Mouse (Mus musculus): ENCODE results near the gene Nccrp1. TPM values are rescaled to one million over a fixed set of nuclear protein-coding genes. Genes with fewer than 3 reads are reported as not detected.

Gene Nccrp1
- polyA plus RNA-seq, 1 experiment: not detected

- peaks cover 6% of the 10 kb centered on the region for H3K27me3 ChIP-seq (ENCODE audit: control insufficient read depth, insufficient read depth, insufficient read length)
- H3ac ChIP-seq (ENCODE audit: control insufficient read depth, insufficient read length, low read depth): no peak overlapping the region
- no peaks in the 10 kb centered on the region for H3K79me2 ChIP-seq (ENCODE audit: control insufficient read depth, insufficient read depth)
- H3K79me3 ChIP-seq (ENCODE audit: low read depth): no peaks in the 10 kb centered on the region
- TF ChIP-seq USF1 (IDR thresholded peaks at IDR 0.05; ENCODE audit: low read depth): no peak
- H3K36me3 ChIP-seq (ENCODE audit: control insufficient read depth, insufficient read depth): no peaks in the 10 kb centered on the region
- no peak overlapping the region for H3K4me3 ChIP-seq (ENCODE audit: insufficient read depth, poor library complexity, severe bottlenecking)
Observed at GRCm38 (mm10) chr7:28505585-28505984, 41.5 kb downstream of the Nccrp1 start.

GRCm38 (mm10) chr7:28495426-28495825 is 51.6 kb downstream of the Nccrp1 start:
- H3K27me3 ChIP-seq (ENCODE audit: control insufficient read depth, insufficient read depth, insufficient read length): peaks cover 20% of the 10 kb centered on the region
- H3K36me3 ChIP-seq (ENCODE audit: control insufficient read depth, insufficient read depth): no peaks in the 10 kb centered on the region
- H3K79me3 ChIP-seq (ENCODE audit: low read depth): no peaks in the 10 kb centered on the region
- H3K79me2 ChIP-seq (ENCODE audit: control insufficient read depth, insufficient read depth): no peaks in the 10 kb centered on the region
- TF ChIP-seq CTCF (IDR thresholded peaks at IDR 0.05; ENCODE audit: control insufficient read depth, insufficient read depth, insufficient read length) (no peak), MYOD1 (IDR thresholded peaks at IDR 0.05; ENCODE audit: control insufficient read depth, insufficient read length, low read depth) (no peak), MAX (IDR thresholded peaks at IDR 0.05) (no peak), FOSL1 (IDR thresholded peaks at IDR 0.05; ENCODE audit: insufficient read depth, low read length, poor library complexity, severe bottlenecking) (no peak), MYOG (IDR thresholded peaks at IDR 0.05; ENCODE audit: control insufficient read depth, extremely low read depth, insufficient read length) (no peak), USF1 (IDR thresholded peaks at IDR 0.05; ENCODE audit: low read depth) (no peak), CEBPB (IDR thresholded peaks at IDR 0.05; ENCODE audit: low read depth) (no peak)
- no peak overlapping the region for H3ac ChIP-seq (ENCODE audit: control insufficient read depth, insufficient read length, low read depth)
- no peak overlapping the region for H3K4me3 ChIP-seq (ENCODE audit: insufficient read depth, poor library complexity, severe bottlenecking)

Small RNA genes within 50 kb of the gene (microRNA-seq; reads per million reads assigned to microRNA genes)
- 0.64 reads per million, percentile 13 among the genes with 10 or more reads in this experiment for gene Mir7049 (ENCODE audit: borderline microRNAs expressed)

Other genes with a start within 250 kb of the Nccrp1 start
- gene Dll3, start 245.0 kb downstream of the Nccrp1 start, polyA plus RNA-seq (2012; fragmentation: generic; extraction: Trizol): 0.06 TPM
- 130 TPM for gene Timm50, start 235.2 kb downstream of the Nccrp1 start, polyA plus RNA-seq (2012; fragmentation: generic; extraction: Trizol)
- 82.4 TPM for gene Supt5, start 208.5 kb downstream of the Nccrp1 start, polyA plus RNA-seq (2012; fragmentation: generic; extraction: Trizol)
- gene Rps16, start 196.6 kb downstream of the Nccrp1 start, polyA plus RNA-seq (2012; fragmentation: generic; extraction: Trizol): 6,019 TPM
- 29.0 TPM for gene Plekhg2, start 174.7 kb downstream of the Nccrp1 start, polyA plus RNA-seq (2012; fragmentation: generic; extraction: Trizol)
- 11.2 TPM for gene Zfp36, start 167.0 kb downstream of the Nccrp1 start, polyA plus RNA-seq (2012; fragmentation: generic; extraction: Trizol)
- gene Med29, start 154.5 kb downstream of the Nccrp1 start, polyA plus RNA-seq (2012; fragmentation: generic; extraction: Trizol): 55.6 TPM
- gene Paf1, start 154.3 kb downstream of the Nccrp1 start, polyA plus RNA-seq (2012; fragmentation: generic; extraction: Trizol): 44.3 TPM
- gene Gmfg, start 109.8 kb downstream of the Nccrp1 start, polyA plus RNA-seq (2012; fragmentation: generic; extraction: Trizol): not detected
- gene Lrfn1, start 95.3 kb downstream of the Nccrp1 start, polyA plus RNA-seq (2012; fragmentation: generic; extraction: Trizol): not detected
- not detected for gene Ifnl2, start 36.8 kb downstream of the Nccrp1 start, polyA plus RNA-seq (2012; fragmentation: generic; extraction: Trizol)
- not detected for gene Ifnl3, start 24.4 kb downstream of the Nccrp1 start, polyA plus RNA-seq (2012; fragmentation: generic; extraction: Trizol)
- not detected for gene Sycn, start 6.4 kb downstream of the Nccrp1 start, polyA plus RNA-seq (2012; fragmentation: generic; extraction: Trizol)
- gene Samd4b, start 50.9 kb upstream of the Nccrp1 start, polyA plus RNA-seq (2012; fragmentation: generic; extraction: Trizol): 42.6 TPM
- 33.4 TPM for gene Pak4, start 50.9 kb upstream of the Nccrp1 start, polyA plus RNA-seq (2012; fragmentation: generic; extraction: Trizol)
- not detected for gene Acp7, start 84.1 kb upstream of the Nccrp1 start, polyA plus RNA-seq (2012; fragmentation: generic; extraction: Trizol)
- 0.01 TPM for gene Fbxo27, start 145.6 kb upstream of the Nccrp1 start, polyA plus RNA-seq (2012; fragmentation: generic; extraction: Trizol)
- gene Fbxo17, start 169.6 kb upstream of the Nccrp1 start, polyA plus RNA-seq (2012; fragmentation: generic; extraction: Trizol): 9.8 TPM
- 193 TPM for gene Mrps12, start 194.6 kb upstream of the Nccrp1 start, polyA plus RNA-seq (2012; fragmentation: generic; extraction: Trizol)
- 18.1 TPM for gene Sars2, start 194.7 kb upstream of the Nccrp1 start, polyA plus RNA-seq (2012; fragmentation: generic; extraction: Trizol)
- not detected for gene Ccer2, start 208.9 kb upstream of the Nccrp1 start, polyA plus RNA-seq (2012; fragmentation: generic; extraction: Trizol)
- 48.9 TPM for gene Sirt2, start 219.5 kb upstream of the Nccrp1 start, polyA plus RNA-seq (2012; fragmentation: generic; extraction: Trizol)
- 45.1 TPM for gene Nfkbib, start 220.3 kb upstream of the Nccrp1 start, polyA plus RNA-seq (2012; fragmentation: generic; extraction: Trizol)
- gene Rinl, start 241.7 kb upstream of the Nccrp1 start, polyA plus RNA-seq (2012; fragmentation: generic; extraction: Trizol): 0.09 TPM

All from C2C12 (cell line).